Mouse (Mus musculus) v-Abl transformed pro-B cells (cell line): ENCODE measurements around the gene Zc3h7b.
"Not testable (repeated sequence)": the region's sequence is repeated elsewhere in the genome, so short reads cannot be mapped to it uniquely, and the experiment has no call there.

Source experiments
- in situ Hi-C, 2 experiments: fragments of 400-800 bp; cut with MboI; formaldehyde crosslinking; loops; one replicate each; pipeline ENCODE4 v1.15.1; 2025; ENCODE audit not compliant: unreplicated experiment in 2 of 2

The Zc3h7b gene

GRCm38 (mm10) chr15:81735075-81735474 lies 9.8 kb upstream of the Zc3h7b start:
- in situ Hi-C loops: no loop called here

DNA sequence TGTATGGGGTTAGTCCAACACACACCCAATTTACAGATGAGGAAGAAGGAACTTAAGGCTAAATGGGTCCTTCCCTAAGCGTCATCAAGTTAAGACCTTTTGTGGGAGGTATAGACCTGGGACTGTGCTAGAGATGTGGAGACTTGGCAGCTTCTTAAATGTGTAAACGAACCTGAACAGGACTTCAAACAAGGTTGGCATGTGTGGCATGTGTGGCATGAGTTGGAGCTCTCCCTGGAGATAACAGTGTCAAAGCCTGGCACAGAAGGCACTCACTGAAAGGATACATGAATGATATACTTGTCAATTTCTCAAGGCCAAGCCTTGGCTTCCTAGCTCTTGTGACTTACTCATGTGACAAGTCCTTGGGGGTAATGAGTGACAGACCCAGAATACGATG lies 5.6 kb upstream of the Zc3h7b start:
- in situ Hi-C loops: no loop called here

GRCm38 (mm10) chr15:81739924-81740323 lies 4.9 kb upstream of the Zc3h7b start:
- in situ Hi-C loops: no loop called here

- in situ Hi-C loops: not testable (repeated sequence)
Measured at GRCm38 (mm10) chr15:81742368-81742767, 2.5 kb upstream of the Zc3h7b start.

DNA sequence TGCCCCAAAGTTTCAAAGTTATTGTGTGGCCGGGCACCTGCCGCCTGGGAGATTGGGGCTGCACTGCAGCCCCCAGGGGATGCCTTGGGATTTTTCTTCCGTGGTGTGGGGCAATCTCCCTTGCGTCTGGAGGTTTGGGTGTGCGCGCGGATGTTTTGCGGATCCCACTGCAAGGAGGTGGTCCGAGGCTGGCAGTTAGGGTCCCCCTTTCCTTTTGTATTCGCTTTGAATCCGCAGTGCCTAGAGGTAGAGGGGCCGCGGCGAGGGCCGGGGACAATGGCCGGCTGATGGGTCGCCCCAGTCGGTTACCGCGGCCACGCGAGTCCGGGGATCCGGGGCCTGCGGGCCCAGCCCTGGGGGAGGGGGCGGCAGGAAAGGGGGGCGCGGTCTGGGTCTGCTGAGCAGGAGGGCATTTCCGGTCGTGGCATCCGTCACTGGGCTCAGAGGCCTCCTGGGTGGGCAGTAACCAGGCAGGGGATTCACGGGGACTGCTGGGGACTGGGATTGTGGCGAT lies 801 bp downstream of the Zc3h7b start:
- in situ Hi-C loops: no loop called here

DNA sequence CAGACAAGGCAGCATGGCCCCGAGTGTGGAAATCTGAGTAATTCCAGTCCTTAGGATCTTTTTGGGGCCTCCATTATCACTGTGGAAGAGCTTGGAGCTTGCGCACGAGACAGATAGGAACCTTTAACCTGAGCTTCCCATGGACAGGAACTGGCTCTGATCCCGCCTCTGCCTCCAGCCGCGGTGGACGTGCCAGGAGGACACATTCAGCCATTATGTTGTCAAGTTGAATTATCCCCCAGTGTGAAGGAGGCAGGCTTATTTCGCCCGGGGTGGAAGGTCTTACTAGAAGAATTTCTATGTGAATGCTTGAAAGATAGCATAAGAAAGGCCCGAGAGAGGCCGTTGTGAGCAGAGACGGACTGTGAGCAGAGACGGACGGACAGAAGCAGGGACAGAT lies 4.9 kb downstream of the Zc3h7b start:
- in situ Hi-C loops: no loop called here

DNA sequence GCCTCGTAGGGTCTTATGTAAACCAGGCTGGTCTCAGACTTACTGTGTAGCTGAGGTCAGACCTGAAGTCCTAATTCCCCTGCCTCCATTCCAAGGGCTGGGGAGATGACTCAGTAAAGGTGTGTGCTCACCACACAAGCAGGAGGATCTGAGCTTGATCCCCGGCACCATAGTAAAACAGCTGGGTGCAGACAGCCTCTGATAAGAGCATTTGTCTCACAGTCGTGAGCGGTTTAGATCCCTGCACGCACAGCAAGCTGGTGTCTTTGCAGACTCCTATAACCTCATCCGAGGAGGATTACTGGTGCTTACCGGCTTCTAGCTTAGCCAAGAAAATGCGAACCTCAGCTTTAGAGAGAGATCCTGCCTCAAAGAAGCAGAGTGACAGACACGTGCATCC lies 8.8 kb downstream of the Zc3h7b start:
- in situ Hi-C loops: no loop called here

- in situ Hi-C loops: no loop called here
Measured at GRCm38 (mm10) chr15:81758701-81759100, 13.8 kb downstream of the Zc3h7b start.

GRCm38 (mm10) chr15:81759542-81759941 lies 14.7 kb downstream of the Zc3h7b start:
- in situ Hi-C loops: no loop called here

GRCm38 (mm10) chr15:81760361-81761079 lies 15.7 kb downstream of the Zc3h7b start:
- in situ Hi-C loops: no loop called here

- in situ Hi-C loops: no loop called here
Measured at GRCm38 (mm10) chr15:81761381-81761780, 16.5 kb downstream of the Zc3h7b start.

- in situ Hi-C loops: no loop called here
Measured at GRCm38 (mm10) chr15:81761959-81762358, 17.1 kb downstream of the Zc3h7b start.

GRCm38 (mm10) chr15:81764573-81764972 lies 19.7 kb downstream of the Zc3h7b start:
- in situ Hi-C loops: no loop called here

DNA sequence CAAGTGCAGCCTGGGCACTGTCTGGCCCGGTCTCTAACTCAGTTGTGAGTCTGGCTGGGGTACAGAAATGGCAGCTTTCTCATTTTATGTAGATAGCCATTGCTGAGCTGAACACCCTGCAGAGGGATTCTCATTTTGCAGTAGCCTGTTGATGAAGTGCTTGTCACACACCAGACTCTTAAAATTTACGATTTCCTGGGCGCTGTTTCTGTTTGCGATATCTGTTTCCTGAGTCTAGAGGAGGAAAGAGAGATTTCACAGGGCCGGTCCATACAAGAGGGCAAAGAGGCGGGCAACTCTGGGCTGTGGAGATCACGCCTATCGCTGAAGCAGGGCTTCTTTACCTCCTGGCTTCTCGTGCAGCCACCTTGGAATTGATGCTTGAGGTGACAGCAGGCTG lies 20.8 kb downstream of the Zc3h7b start:
- in situ Hi-C loops: no loop called here

GRCm38 (mm10) chr15:81766439-81766838 lies 21.6 kb downstream of the Zc3h7b start:
- in situ Hi-C loops: no loop called here

DNA sequence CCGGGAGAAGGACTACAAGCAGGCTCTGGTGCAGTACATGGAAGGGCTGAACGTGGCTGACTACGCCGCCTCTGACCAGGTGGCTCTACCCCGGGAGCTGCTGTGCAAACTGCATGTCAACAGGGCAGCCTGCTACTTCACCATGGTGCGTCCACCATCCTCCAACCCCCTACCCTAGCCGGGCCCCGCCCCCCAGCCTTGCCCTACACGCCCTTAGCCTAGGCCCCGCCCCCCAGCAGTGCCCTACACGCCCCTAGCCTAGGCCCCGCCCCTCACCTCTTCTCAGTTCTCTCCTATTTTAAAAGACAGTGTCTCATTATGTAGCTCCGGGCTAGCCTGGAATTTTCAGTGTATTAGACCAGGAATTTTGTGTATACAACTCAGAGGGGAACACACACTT lies 24.2 kb downstream of the Zc3h7b start:
- in situ Hi-C loops: no loop called here

GRCm38 (mm10) chr15:81772431-81773120 lies 27.7 kb downstream of the Zc3h7b start:
- in situ Hi-C loops: no loop called here

GRCm38 (mm10) chr15:81774505-81775171 lies 29.8 kb downstream of the Zc3h7b start:
- in situ Hi-C loops: no loop called here

DNA sequence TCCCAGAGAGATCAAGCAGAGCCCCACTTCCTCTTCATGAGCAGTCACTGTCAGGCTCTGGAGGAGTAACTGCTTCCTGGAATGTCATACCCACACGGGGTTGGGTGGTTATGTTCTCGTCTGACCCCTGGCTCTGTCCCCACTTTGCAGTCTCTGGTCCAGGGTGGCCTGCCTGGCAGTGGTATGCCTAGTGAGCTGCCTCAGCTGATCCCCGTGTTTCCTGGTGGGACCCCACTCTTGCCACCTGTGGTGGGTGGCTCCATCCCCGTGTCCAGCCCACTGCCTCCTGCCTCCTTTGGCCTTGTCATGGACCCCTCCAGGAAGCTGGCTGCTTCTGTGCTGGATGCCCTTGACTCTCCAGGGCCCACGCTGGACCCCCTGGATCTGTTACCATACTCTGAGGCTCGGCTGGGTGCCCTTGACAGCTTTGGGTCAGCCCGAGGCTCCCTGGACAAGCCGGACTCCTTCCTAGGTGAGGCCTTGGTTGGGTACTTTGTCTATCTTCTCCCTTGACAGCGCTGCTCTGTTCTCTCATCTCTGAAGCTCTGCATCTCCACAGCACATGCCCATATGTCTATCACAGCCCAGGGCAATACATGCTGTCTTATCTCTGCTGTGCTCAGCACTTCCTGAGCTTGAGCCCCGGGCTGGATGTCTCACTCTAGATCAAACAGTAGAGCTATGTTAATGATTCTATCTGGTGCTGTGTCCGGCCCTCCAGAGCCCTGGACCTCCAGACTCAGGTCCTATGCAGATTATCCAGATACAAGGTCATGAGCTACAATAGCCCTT lies 32.0 kb downstream of the Zc3h7b start:
- in situ Hi-C loops: no loop called here

- in situ Hi-C loops: no loop called here
Measured at GRCm38 (mm10) chr15:81781816-81782215, 37.0 kb downstream of the Zc3h7b start.

- in situ Hi-C loops: no loop called here
Measured at GRCm38 (mm10) chr15:81784762-81785161, 39.9 kb downstream of the Zc3h7b start.
